Mouse (Mus musculus) stomach, embryonic 16.5 days (tissue): ENCODE data around the gene 2310061I04Rik. TPM values are rescaled to one million over a fixed set of nuclear protein-coding genes. Genes with fewer than 3 reads are reported as not detected.
"Not testable (repeated sequence)": the region's sequence is repeated elsewhere in the genome, so short reads cannot be mapped to it uniquely, and the experiment has no call there.

Experiments
- ATAC-seq: fragments of 200-750 bp; cut with Nextera tagmentation; 2 replicates; pipeline ENCODE4 v1.8.0; 2017; ENCODE audit warnings: moderate number of reproducible peaks, moderate TSS enrichment; ENCODE audit not compliant: insufficient read depth, low FRiP score
- H3K27ac ChIP-seq: fragments of 300-500 bp; sonication (generic); 2 replicates; pipeline ENCODE4 v1.5.1; 2014; ENCODE audit warnings: low read length
- H3K27me3 ChIP-seq: fragments of 300-500 bp; sonication (generic); 2 replicates; pipeline ENCODE4 v1.6.1; 2014; ENCODE audit warnings: low read length, control low read depth, mixed read lengths; ENCODE audit not compliant: control insufficient read depth, insufficient read depth
- H3K36me3 ChIP-seq: fragments of 300-500 bp; sonication (generic); 2 replicates; pipeline ENCODE4 v1.6.1; 2014; ENCODE audit warnings: low read length; ENCODE audit not compliant: control insufficient read depth, insufficient read depth
- H3K4me1 ChIP-seq: fragments of 300-500 bp; sonication (generic); 2 replicates; pipeline ENCODE4 v1.6.1; 2014; ENCODE audit warnings: low read length, control low read depth, mixed read lengths; ENCODE audit not compliant: control insufficient read depth, insufficient read depth
- H3K4me2 ChIP-seq: fragments of 300-500 bp; sonication (generic); 2 replicates; pipeline ENCODE4 v1.6.1; 2014; ENCODE audit warnings: low read depth, low read length, mixed read lengths
- H3K4me3 ChIP-seq: fragments of 300-500 bp; sonication (generic); replicated peaks from 2 replicates; pipeline ENCODE4 v1.5.1; 2014; ENCODE audit warnings: mild to moderate bottlenecking, low read length
- H3K9ac ChIP-seq: fragments of 300-500 bp; sonication (generic); 2 replicates; pipeline ENCODE4 v1.6.1; 2014; ENCODE audit warnings: low read length
- H3K9me3 ChIP-seq: fragments of 300-500 bp; sonication (generic); replicated peaks from 2 replicates; pipeline ENCODE4 v1.6.1; 2016; ENCODE audit warnings: low read length, control low read depth; ENCODE audit not compliant: control insufficient read depth
- WGBS: fragments of 180-500 bp; shearing (Covaris S2); extraction: QIAGEN DNeasy Blood & Tissue Kit; methylation state at CpG from one replicate; pipeline ENCODE4 v1.1.7; 2014; 5-methylcytosine and 5-hydroxymethylcytosine counted together
- polyA plus RNA-seq: library from polyadenylated mRNA; unstranded; fragments of >200 nt; fragmentation: Nextera tagmentation; extraction: Ambion mirVana; gene quantifications from 2 replicates; pipeline ENCODE4 v1.2.1, GENCODE M21; 2015

2310061I04Rik gene
- 19.1 and 22.9 TPM in 2 replicates for polyA plus RNA-seq

DNA sequence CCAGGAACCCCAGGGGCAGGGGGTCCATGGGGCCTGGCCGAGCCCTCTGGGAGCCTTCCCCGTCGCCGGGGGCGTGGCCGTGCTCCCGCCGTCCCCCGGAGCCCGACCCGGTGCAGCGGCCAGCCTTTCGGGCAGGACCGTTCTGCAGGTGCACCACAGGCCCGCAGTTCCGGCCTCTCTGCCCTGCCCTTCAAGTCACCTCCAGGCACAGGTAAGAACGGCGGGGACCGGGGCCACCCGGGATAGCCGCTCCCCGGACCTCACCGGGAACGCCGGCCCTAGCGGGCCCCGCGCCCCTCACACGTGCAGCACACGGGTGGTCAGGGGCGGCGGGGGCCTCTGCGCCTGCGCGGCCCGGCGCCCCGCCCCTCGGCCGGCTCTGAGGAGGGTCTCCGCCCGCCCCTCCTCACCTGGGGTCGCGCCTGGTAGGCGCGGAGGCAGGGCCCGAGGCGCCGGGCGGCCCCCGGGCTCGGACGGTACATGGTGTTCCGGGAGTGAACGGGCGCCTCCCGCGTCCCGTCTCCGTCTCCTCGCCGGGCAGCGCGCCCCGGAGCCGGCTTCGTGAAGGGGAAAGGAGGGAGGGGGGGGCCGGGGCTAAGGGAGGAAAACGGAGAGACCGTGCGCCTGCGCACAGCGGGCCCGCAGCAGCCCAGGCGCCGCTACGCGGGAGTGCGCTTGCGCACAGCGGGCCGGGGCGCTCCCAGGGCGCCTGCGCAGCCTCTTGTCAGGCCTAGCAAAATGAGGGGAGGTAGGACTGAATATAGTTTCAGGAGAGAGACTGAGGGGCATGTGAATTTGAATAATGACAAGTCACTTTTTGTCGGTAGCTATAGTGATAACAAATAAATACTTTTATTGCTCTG is at the start of gene 2310061I04Rik:
TSS of gene 2310061I04Rik (minus strand) at position 651 of the 863 bp plus-strand sequence.
- Histone ChIP-seq H3K4me1 (peaks cover 8% of the 10 kb centered on the region), H3K9ac (peak within 1 kb of the TSS; percentile 93), H3K4me3 (peak within 1 kb of the TSS; percentile 88), H3K9me3 (no peaks in the 10 kb centered on the region), H3K27ac (peak within 1 kb of the TSS; percentile 87), H3K27me3 (no peaks in the 10 kb centered on the region), H3K4me2 (peak within 1 kb of the TSS; percentile 84), H3K36me3 (0 out of 2 replicates have a peak, but pooled peaks cover 5% of the 10 kb centered on the region)
- under 1% methylated on average over 74 of the region's 86 CpGs for WGBS
- ATAC-seq = peak; percentile 95

DNA sequence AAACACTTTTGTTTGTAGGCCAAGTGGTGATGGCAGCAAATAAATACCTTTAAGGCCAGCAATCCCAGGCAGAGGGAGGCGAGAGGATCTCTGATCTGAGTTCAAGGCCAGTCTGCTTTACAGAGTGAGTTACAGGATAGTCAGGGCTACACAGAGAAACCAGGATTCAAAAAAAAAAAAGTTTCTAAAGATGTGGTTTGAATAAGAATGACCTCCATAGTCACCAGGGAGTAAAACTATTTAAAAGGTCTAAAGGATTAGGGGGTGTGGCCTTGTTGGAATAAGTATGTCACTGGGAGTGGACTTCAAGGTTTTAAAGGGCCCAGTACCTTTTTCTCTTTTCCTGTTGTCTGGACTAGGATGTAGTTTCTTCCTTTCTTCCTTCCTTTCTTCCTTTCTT is 42.7 kb upstream of the 2310061I04Rik start:
- H3K36me3 ChIP-seq = no peaks in the 10 kb centered on the region
- ATAC-seq = no peak
- H3K4me2 ChIP-seq = no peak overlapping the region
- no peaks in the 10 kb centered on the region for H3K9me3 ChIP-seq
- no peaks in the 10 kb centered on the region for H3K4me1 ChIP-seq
- no peak overlapping the region for H3K9ac ChIP-seq
- H3K27ac ChIP-seq = no peak overlapping the region
- H3K27me3 ChIP-seq = no peaks in the 10 kb centered on the region
- H3K4me3 ChIP-seq = no peak overlapping the region
- 51% methylated on average over 1 of the region's 1 CpGs for WGBS

DNA sequence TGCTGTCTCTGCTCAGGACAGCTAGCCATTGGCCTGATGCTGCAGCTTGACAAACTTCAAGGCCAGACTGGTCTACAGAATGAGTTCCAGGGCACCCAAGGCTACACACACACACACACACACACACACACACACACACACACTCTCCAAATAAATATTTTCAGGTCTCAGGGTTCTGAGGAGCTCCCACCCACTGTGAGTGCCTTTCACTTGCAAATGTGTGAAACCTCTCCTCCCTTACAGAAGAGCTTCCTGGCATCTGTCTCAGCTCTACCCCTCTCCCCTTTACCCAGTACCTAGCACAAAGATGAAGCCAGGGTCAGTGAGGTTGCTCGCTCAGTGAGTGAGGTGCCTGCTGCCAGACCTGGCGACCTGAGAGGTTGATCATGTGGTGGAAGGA is 41.9 kb upstream of the 2310061I04Rik start:
- Histone ChIP-seq H3K27ac (no peak overlapping the region), H3K9ac (no peak overlapping the region), H3K9me3 (no peaks in the 10 kb centered on the region), H3K4me3 (no peak overlapping the region), H3K4me1 (no peaks in the 10 kb centered on the region), H3K4me2 (no peak overlapping the region), H3K27me3 (no peaks in the 10 kb centered on the region), H3K36me3 (no peaks in the 10 kb centered on the region)
- 36% methylated on average over 2 of the region's 2 CpGs for WGBS
- ATAC-seq = no peak

DNA sequence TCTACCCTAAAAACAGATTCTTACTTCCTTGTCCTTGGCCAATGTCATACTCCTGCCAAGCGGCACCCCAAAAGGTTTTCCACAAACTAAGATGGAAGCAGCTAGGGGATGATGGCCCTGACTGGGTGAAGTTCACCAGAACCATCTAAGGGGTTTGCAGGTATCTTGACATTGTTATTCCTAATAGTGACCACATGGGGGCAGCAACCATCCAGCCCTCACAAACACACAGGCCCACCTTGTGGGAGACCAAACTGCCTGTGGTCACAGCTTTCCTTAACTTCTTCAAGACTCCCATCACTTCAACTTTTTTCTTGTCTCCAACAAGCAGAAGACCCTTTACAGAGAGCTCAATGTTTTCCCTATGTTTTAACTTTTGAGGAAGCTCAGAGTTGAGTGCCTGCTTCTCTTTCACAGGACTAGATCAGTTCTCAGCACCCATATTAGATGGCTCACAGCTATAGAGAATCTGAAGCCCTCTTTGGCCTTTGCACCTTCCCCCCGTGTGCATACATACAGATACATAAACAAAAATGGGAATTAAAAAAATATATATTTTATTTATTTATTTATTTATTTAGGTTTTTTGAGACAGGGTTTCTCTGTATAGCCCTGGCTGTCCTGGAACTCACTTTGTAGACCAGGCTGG is 40.6 kb upstream of the 2310061I04Rik start:
- H3K9ac ChIP-seq = no peak overlapping the region
- H3K4me3 ChIP-seq = no peak overlapping the region
- ATAC-seq = 0 out of 2 replicates have a peak, but pooled peaks have one; percentile 33
- H3K36me3 ChIP-seq = no peaks in the 10 kb centered on the region
- WGBS = 41% methylated on average over 2 of the region's 2 CpGs
- H3K27me3 ChIP-seq = no peaks in the 10 kb centered on the region
- no peaks in the 10 kb centered on the region for H3K4me1 ChIP-seq
- H3K27ac ChIP-seq = no peak overlapping the region
- H3K4me2 ChIP-seq = no peak overlapping the region
- H3K9me3 ChIP-seq = no peaks in the 10 kb centered on the region

DNA sequence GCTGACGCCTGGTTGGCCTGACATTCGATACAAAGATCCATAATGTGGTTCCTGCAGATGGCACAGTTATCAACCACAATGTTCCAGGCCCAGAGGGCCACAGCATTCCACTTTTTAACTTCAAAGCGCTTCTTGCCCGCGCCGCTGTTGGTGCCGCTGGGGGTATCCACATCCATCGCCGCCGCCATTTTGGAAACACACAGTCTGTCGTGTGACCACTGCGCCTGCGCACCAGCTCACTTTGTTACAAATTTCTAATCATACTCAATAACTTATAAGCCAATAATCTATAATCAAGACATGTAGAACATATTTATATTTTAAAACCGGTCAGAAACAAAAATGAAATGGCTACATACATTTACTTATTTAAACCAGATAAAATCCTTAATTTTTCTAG is 38.5 kb upstream of the 2310061I04Rik start:
- H3K4me2 ChIP-seq, H3K9me3 ChIP-seq, H3K36me3 ChIP-seq, H3K27me3 ChIP-seq, ATAC-seq, H3K4me3 ChIP-seq, H3K27ac ChIP-seq, H3K9ac ChIP-seq, H3K4me1 ChIP-seq: not testable (repeated sequence)
- WGBS = 86% methylated on average over 14 of the region's 14 CpGs

DNA sequence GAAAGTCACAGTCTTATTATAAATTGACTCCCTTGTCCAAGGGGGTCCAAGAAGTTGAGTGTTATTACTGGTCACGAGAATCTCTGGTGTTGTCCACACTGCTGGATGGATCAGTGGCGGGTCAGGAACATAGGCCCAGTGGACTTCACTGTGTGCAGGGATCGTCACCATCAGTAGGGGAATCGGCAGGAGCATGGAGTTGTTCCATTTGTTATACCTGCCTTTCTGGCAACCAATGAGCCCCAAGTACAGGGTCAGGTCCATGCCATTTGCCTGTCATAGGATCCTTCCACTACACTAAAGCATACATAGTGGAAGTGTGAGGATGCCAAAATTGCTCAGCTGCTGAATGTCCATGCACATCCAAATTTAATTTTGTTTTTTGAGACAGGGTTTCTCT is 35.4 kb upstream of the 2310061I04Rik start:
- peaks cover 22% of the 10 kb centered on the region for H3K36me3 ChIP-seq
- H3K4me3 ChIP-seq = no peak overlapping the region
- no peaks in the 10 kb centered on the region for H3K9me3 ChIP-seq
- no peak for ATAC-seq
- H3K27me3 ChIP-seq = no peaks in the 10 kb centered on the region
- H3K9ac ChIP-seq = no peak overlapping the region
- H3K27ac ChIP-seq = no peak overlapping the region
- no peaks in the 10 kb centered on the region for H3K4me1 ChIP-seq
- H3K4me2 ChIP-seq = no peak overlapping the region
- 94% methylated on average over 4 of the region's 4 CpGs for WGBS

DNA sequence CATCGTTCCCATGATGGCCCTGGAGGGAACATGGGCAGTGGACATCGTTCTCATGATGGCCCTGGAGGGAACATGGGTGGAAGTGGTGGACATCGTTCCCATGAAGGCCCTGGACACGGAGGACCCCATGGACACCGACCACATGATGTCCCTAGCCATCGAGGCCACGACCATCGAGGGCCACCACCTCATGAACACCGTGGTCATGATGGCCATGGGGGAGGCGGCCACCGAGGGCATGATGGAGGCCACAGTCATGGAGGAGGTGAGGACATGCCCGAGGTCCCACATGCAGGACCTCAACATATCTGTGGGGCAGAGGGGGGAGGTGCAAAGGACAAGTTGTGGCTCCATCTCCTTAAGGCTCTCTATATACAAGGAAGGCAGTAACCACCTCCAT is 33.4 kb upstream of the 2310061I04Rik start:
- no peak overlapping the region for H3K4me3 ChIP-seq
- WGBS = 95% methylated on average over 12 of the region's 12 CpGs
- H3K9me3 ChIP-seq = no peaks in the 10 kb centered on the region
- H3K4me2 ChIP-seq = no peak overlapping the region
- H3K4me1 ChIP-seq = no peaks in the 10 kb centered on the region
- no peak overlapping the region for H3K9ac ChIP-seq
- no peak for ATAC-seq
- H3K27me3 ChIP-seq = no peaks in the 10 kb centered on the region
- peaks cover 32% of the 10 kb centered on the region for H3K36me3 ChIP-seq
- H3K27ac ChIP-seq = no peak overlapping the region

DNA sequence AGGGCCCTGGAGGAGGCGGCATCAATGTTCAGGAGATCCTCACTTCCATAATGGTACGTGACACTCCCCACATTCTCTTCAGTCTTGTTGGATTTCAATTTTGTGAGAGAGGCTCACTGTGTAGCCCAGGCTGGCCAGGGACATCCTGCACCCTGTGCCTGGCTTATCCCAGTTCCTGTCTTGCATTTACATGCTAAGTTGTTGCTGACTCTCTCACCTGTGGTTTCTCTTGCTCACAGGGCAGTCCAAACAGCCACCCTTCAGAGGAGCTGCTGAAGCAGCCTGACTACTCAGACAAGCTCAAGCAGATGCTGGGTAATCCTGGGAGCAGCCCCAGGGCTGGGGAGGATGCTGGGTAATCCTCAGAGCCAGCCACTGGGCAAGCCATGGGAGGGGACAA is 32.3 kb upstream of the 2310061I04Rik start:
- Histone ChIP-seq H3K36me3 (peaks cover 38% of the 10 kb centered on the region), H3K9me3 (no peaks in the 10 kb centered on the region), H3K4me1 (no peaks in the 10 kb centered on the region), H3K27ac (no peak overlapping the region), H3K4me2 (no peak overlapping the region), H3K9ac (no peak overlapping the region), H3K27me3 (no peaks in the 10 kb centered on the region), H3K4me3 (no peak overlapping the region)
- no peak for ATAC-seq
- whole genome bisulfite sequencing = 94% methylated on average over 2 of the region's 2 CpGs

DNA sequence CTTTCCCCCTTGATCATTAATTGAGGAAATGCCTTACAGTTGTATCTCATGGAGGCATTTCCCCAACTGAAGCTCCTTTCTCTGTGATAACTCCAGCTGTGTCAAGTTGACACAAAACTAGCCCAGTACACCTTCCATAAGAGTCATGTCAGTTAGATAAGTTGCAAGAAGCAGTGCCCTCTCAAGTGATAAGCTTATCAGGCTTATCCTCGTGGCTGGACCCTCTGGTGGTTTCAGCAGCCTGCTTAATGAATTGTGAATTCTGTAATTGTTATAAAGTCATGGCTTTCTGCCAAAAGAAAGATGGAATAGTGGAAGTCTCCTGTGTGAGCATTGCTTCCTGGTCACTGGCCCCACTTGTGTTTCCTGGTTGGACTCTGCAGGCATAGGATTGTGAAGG is 30.2 kb upstream of the 2310061I04Rik start:
- H3K4me2 ChIP-seq = no peak overlapping the region
- no peaks in the 10 kb centered on the region for H3K4me1 ChIP-seq
- peaks cover 48% of the 10 kb centered on the region for H3K36me3 ChIP-seq
- no peaks in the 10 kb centered on the region for H3K9me3 ChIP-seq
- no peak overlapping the region for H3K27ac ChIP-seq
- no peaks in the 10 kb centered on the region for H3K27me3 ChIP-seq
- no peak overlapping the region for H3K9ac ChIP-seq
- 38% methylated on average over 1 of the region's 1 CpGs for WGBS
- no peak for ATAC-seq
- no peak overlapping the region for H3K4me3 ChIP-seq
